Mouse (Mus musculus): ENCODE data around the gene Asb10. TPM values are rescaled to one million over a fixed set of nuclear protein-coding genes. Genes with fewer than 3 reads are reported as not detected.

The Asb10 gene
- not detected for polyA plus RNA-seq (2014; fragmentation: Illumina TruSeq; extraction: RNeasy Lipid Tissue Mini Kit (QIAGEN cat#74804); ENCODE audit: low read depth, low replicate concordance)

GRCm38 (mm10) chr5:24540387-24541143, at the start of gene Asb10:
Asb10 (minus strand) TSS chr5:24540978.

GRCm38 (mm10) chr5:24586547-24587199, 45.9 kb upstream of the Asb10 start, which contains the start of gene Chpf2:
Chpf2 (plus strand) TSS chr5:24586741.

GRCm38 (mm10) chr5:24577183-24577929, 36.6 kb upstream of the Asb10 start, which contains the start of gene Abcf2:
Abcf2 (minus strand) TSS chr5:24577467.

GRCm38 (mm10) chr5:24556709-24557108, 15.9 kb upstream of the Asb10 start, which contains the start of gene 4931409K22Rik:
4931409K22Rik (minus strand) TSS chr5:24556809.

GRCm38 (mm10) chr5:24526889-24527230, 13.9 kb downstream of the Asb10 start, which contains the start of gene Gbx1:
Gbx1 (minus strand) TSS chr5:24527202.

Other genes with a start within 250 kb of the Asb10 start
- gene Kcnh2, start 189.4 kb downstream of the Asb10 start, polyA plus RNA-seq (2014; fragmentation: Illumina TruSeq; extraction: RNeasy Lipid Tissue Mini Kit (QIAGEN cat#74804); ENCODE audit: low read depth, low replicate concordance) = not detected
- gene Nos3, start 176.2 kb downstream of the Asb10 start, polyA plus RNA-seq (2014; fragmentation: Illumina TruSeq; extraction: RNeasy Lipid Tissue Mini Kit (QIAGEN cat#74804); ENCODE audit: low read depth, low replicate concordance) = 0.19 TPM
- not detected for gene Atg9b, start 148.8 kb downstream of the Asb10 start, polyA plus RNA-seq (2014; fragmentation: Illumina TruSeq; extraction: RNeasy Lipid Tissue Mini Kit (QIAGEN cat#74804); ENCODE audit: low read depth, low replicate concordance)
- gene Abcb8, start 147.3 kb downstream of the Asb10 start, polyA plus RNA-seq (2014; fragmentation: Illumina TruSeq; extraction: RNeasy Lipid Tissue Mini Kit (QIAGEN cat#74804); ENCODE audit: low read depth, low replicate concordance) = 3.7 TPM
- gene Asic3, start 127.6 kb downstream of the Asb10 start, polyA plus RNA-seq (2014; fragmentation: Illumina TruSeq; extraction: RNeasy Lipid Tissue Mini Kit (QIAGEN cat#74804); ENCODE audit: low read depth, low replicate concordance) = not detected
- gene Cdk5, start 117.4 kb downstream of the Asb10 start, polyA plus RNA-seq (2014; fragmentation: Illumina TruSeq; extraction: RNeasy Lipid Tissue Mini Kit (QIAGEN cat#74804); ENCODE audit: low read depth, low replicate concordance) = 11.4 TPM
- 4.2 TPM for gene Slc4a2, start 117.1 kb downstream of the Asb10 start, polyA plus RNA-seq (2014; fragmentation: Illumina TruSeq; extraction: RNeasy Lipid Tissue Mini Kit (QIAGEN cat#74804); ENCODE audit: low read depth, low replicate concordance)
- 6.2 TPM for gene Fastk, start 95.7 kb downstream of the Asb10 start, polyA plus RNA-seq (2014; fragmentation: Illumina TruSeq; extraction: RNeasy Lipid Tissue Mini Kit (QIAGEN cat#74804); ENCODE audit: low read depth, low replicate concordance)
- gene Tmub1, start 93.1 kb downstream of the Asb10 start, polyA plus RNA-seq (2014; fragmentation: Illumina TruSeq; extraction: RNeasy Lipid Tissue Mini Kit (QIAGEN cat#74804); ENCODE audit: low read depth, low replicate concordance) = 0.82 TPM
- 1.6 TPM for gene Agap3, start 88.8 kb downstream of the Asb10 start, polyA plus RNA-seq (2014; fragmentation: Illumina TruSeq; extraction: RNeasy Lipid Tissue Mini Kit (QIAGEN cat#74804); ENCODE audit: low read depth, low replicate concordance)
- gene Gbx1, start 13.8 kb downstream of the Asb10 start, polyA plus RNA-seq (2014; fragmentation: Illumina TruSeq; extraction: RNeasy Lipid Tissue Mini Kit (QIAGEN cat#74804); ENCODE audit: low read depth, low replicate concordance) = not detected
- not detected for gene 4931409K22Rik, start 15.8 kb upstream of the Asb10 start, polyA plus RNA-seq (2014; fragmentation: Illumina TruSeq; extraction: RNeasy Lipid Tissue Mini Kit (QIAGEN cat#74804); ENCODE audit: low read depth, low replicate concordance)
- 7.4 TPM for gene Abcf2, start 36.5 kb upstream of the Asb10 start, polyA plus RNA-seq (2014; fragmentation: Illumina TruSeq; extraction: RNeasy Lipid Tissue Mini Kit (QIAGEN cat#74804); ENCODE audit: low read depth, low replicate concordance)
- 0.77 TPM for gene Chpf2, start 45.8 kb upstream of the Asb10 start, polyA plus RNA-seq (2014; fragmentation: Illumina TruSeq; extraction: RNeasy Lipid Tissue Mini Kit (QIAGEN cat#74804); ENCODE audit: low read depth, low replicate concordance)
- gene Smarcd3, start 83.4 kb upstream of the Asb10 start, polyA plus RNA-seq (2014; fragmentation: Illumina TruSeq; extraction: RNeasy Lipid Tissue Mini Kit (QIAGEN cat#74804); ENCODE audit: low read depth, low replicate concordance) = not detected
- gene Nub1, start 144.6 kb upstream of the Asb10 start, polyA plus RNA-seq (2014; fragmentation: Illumina TruSeq; extraction: RNeasy Lipid Tissue Mini Kit (QIAGEN cat#74804); ENCODE audit: low read depth, low replicate concordance) = 16.9 TPM
- gene Wdr86, start 189.7 kb upstream of the Asb10 start, polyA plus RNA-seq (2014; fragmentation: Illumina TruSeq; extraction: RNeasy Lipid Tissue Mini Kit (QIAGEN cat#74804); ENCODE audit: low read depth, low replicate concordance) = not detected
- not detected for gene Crygn, start 217.0 kb upstream of the Asb10 start, polyA plus RNA-seq (2014; fragmentation: Illumina TruSeq; extraction: RNeasy Lipid Tissue Mini Kit (QIAGEN cat#74804); ENCODE audit: low read depth, low replicate concordance)

Data from liver, adult 10 weeks (tissue).